Mouse (Mus musculus): ENCODE results near the gene Tulp2. TPM values are rescaled to one million over a fixed set of nuclear protein-coding genes. Genes with fewer than 3 reads are reported as not detected.

The Tulp2 gene
- total RNA-seq, 2 experiments from 2014 or later, result not detected

DNA sequence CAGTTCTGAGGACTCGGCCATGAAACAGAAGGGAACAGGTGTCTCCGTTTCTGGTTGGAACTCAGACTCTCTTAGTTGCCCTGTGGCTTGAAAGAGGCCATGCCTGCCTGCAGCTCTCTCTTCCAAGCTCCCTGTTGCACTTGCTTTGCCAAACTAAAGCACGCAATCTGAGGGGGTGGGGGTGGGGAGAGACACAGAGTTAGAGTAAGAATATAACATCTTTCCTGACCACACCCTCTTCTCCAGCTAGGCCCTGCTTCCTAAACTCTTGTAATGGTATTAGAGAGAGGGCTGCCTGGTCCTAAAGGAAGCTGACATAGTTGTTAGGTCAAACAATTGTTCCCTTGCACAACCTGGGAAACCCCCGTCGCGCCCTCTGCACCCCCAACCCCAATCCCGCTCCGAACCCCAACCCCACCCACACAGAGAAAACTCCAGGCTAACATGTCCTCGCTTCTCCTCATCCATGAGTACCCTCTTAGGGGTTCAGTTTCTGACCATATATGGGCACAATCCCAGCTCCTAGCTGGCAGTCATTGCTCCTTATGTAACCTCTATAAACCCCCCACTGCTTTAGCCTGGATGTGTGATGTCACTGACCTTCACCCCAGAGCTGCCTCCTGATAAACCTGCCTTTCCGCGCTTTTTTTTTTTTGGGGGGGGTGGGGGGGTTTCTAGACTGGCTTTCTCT lies 69.3 kb downstream of the Tulp2 start:
- ATAC-seq (ENCODE audit: poor library complexity, severe bottlenecking), result no peak

DNA sequence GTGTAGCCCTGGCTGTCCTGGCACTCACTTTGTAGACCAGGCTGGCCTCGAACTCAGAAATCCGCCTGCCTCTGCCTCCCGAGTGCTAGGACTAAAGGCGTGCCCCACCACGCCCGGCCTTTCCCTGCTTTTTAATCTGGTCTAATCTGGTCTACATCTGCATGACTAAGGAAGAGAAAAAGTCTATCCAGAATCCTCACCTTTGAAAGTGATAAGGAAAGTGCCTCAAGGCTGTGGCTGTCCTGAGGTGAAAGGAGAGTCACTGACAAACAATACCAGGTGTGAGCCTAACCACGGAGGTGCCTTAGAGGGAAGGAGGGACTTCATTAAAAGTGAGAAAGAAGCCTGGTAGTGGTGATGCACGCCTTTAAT lies 69.8 kb downstream of the Tulp2 start:
- ATAC-seq (ENCODE audit: poor library complexity, severe bottlenecking), result no peak

DNA sequence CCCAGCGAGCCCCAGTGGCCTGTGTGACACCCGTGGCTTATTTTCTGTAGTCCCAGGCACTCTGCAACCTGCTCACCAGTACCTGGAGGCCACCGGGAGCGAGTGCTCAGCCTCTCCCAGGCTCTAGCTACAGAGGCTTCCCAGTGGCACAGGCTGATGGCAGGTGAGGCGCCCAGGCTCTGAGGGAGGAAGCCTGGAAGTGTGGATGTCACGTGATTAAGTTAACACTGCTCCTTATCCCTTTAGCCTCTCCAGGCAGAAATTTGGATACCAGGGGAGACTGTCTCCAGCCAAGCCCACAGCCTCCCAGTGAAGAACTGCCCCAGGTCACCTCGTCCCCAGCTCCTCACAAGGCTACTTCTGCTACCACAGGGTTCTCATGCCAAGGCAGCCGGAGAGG lies 71.8 kb downstream of the Tulp2 start:
- no peak for ATAC-seq (ENCODE audit: poor library complexity, severe bottlenecking)

GRCm38 (mm10) chr7:45553990-45554389 lies 72.3 kb downstream of the Tulp2 start:
- ATAC-seq (ENCODE audit: poor library complexity, severe bottlenecking), result no peak

- ATAC-seq (ENCODE audit: poor library complexity, severe bottlenecking), result no peak
Measured at GRCm38 (mm10) chr7:45554744-45555143, 73.1 kb downstream of the Tulp2 start, which contains the start of gene Hsd17b14. Gene Hsd17b14 (plus strand): TSS chr7:45554893.

DNA sequence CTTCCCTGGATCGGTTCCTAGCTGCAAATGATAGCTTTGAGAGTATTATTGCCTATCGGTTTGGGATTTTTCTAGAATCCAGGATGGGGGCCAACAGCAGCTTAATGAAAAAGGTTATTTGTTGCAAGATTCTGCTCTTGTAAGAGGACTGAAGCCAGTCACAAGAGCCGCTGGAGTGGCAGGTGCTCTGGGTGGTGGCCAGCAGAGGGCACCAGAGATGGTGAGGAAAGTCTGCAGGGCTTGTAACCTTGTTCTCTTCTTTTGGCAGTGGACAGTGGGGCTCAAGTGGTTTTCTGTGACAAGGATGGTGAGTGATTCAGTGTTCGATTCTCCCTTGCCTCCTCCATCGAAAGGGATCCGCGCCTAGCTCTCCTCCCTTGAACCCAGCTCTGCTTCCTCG lies 74.1 kb downstream of the Tulp2 start:
- ATAC-seq (ENCODE audit: poor library complexity, severe bottlenecking), result peak; percentile 96

DNA sequence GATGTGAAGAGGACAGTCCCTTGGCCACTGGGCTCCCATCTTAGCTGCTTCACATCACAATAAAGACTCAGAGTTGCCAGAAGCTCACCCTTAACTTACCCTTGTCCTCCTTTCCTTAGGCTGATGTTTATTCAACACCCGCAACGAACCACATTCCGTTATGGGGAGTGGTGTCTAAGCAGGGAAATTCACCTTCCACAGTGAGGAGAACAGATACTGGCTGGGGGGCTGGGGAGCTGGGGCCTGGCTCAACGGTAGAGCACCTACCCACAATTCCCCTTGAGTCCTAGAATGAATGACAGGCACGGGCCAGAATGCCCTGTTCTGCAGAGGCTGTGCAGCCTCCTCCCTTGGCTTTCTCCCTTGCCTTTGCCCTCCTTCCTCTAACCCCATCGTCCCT lies 77.2 kb downstream of the Tulp2 start:
- no peak for ATAC-seq (ENCODE audit: poor library complexity, severe bottlenecking)

- no peak for ATAC-seq (ENCODE audit: poor library complexity, severe bottlenecking)
Measured at GRCm38 (mm10) chr7:45560241-45560640, 78.6 kb downstream of the Tulp2 start.

- ATAC-seq (ENCODE audit: poor library complexity, severe bottlenecking), result peak; percentile 91
Measured at GRCm38 (mm10) chr7:45560843-45561623, 79.4 kb downstream of the Tulp2 start.

- ATAC-seq (ENCODE audit: poor library complexity, severe bottlenecking), result 0 out of 2 replicates have a peak, but pooled peaks have one; percentile 5
Measured at GRCm38 (mm10) chr7:45561624-45562520, 80.2 kb downstream of the Tulp2 start.

DNA sequence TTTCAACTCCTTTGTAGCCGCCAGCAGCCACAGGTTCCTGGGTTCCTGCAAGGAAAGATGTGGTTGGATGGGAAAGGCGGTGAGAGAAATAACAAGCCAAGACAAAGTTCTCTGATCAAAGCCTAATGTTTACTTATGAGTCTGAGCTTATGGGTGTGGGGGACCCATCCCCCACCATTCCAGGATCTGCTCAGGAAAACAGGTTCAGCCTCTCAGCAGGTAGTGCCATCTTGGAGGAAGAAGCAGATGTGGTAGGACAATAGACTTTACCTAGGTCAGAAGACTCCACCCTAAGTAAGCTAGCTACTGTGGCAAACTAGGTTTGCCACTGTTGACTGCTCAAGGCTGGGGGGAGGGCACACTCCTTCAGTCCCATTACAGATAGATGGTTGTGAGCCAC lies 83.1 kb downstream of the Tulp2 start:
- no peak for ATAC-seq (ENCODE audit: poor library complexity, severe bottlenecking)

- no peak for ATAC-seq (ENCODE audit: poor library complexity, severe bottlenecking)
Measured at GRCm38 (mm10) chr7:45565446-45565845, 83.8 kb downstream of the Tulp2 start.

DNA sequence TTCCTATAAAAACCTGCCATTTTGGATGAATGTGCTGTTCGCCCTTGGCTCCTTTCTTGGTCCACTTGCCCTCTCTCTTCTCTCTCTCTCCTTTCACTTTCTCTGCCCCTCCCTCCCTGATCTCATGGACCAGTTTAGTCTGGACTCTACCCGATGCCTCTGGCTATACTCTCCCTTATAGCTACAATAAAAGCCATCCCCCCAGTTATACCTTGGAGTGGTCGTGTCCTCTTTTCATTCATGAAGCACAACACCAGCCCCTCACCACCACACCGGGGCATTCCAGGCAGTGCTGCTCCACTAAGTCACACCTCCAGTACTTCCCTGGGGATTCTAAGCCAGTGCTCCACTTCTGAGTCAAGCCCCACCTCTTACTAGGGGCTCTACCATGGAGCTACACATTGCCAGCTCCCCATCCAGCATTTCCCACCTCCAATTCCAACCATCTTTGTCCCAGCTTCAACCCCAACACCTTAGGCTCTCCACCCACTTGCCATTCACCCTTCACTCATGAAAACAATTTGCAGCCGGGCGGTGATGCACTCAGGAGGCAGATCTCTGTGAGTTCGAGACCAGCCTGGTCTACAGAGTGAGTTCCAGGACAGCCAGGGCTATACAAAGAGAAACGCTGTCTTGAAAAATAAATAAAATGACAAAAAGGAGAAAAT lies 85.6 kb downstream of the Tulp2 start:
- ATAC-seq (ENCODE audit: poor library complexity, severe bottlenecking), result no peak

- ATAC-seq (ENCODE audit: poor library complexity, severe bottlenecking), result peak; percentile 88
Measured at GRCm38 (mm10) chr7:45567780-45568516, 86.3 kb downstream of the Tulp2 start.

GRCm38 (mm10) chr7:45568601-45569473 lies 87.2 kb downstream of the Tulp2 start:
- ATAC-seq (ENCODE audit: poor library complexity, severe bottlenecking), result no peak

GRCm38 (mm10) chr7:45570103-45570741 lies 88.5 kb downstream of the Tulp2 start, which contains the start of gene Bcat2:
Gene Bcat2 (plus strand): TSS chr7:45570153.
- peak; percentile 78 for ATAC-seq (ENCODE audit: poor library complexity, severe bottlenecking)

DNA sequence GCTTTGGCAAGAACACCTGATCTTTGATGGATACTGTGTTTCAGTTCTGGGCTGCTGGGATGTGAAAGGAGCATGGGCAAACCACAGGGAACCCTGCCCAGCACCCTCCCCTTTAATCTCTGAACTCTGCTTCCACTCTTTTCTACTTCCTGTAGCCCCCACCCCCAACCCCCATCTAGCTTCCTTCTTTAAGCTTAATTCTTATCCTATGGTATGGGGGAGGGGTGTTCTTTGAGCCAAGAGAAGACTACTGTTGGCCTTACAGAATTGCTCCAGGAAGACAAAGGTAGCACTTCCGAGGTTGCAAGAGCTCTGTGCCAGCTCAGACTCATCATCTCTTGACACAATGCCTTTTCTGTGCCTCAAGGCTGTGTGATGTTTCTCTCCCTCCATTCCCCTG lies 90.3 kb downstream of the Tulp2 start:
- ATAC-seq (ENCODE audit: poor library complexity, severe bottlenecking), result no peak

Data from megakaryocyte, adult 5-6 weeks (primary cell).